Mouse (Mus musculus): Measurements from ENCODE around the gene Pcyox1.

The Pcyox1 gene

GRCm38 (mm10) chr6:86396581-86397256, at the start of gene Pcyox1:
Pcyox1 (minus strand) TSS chr6:86397154.
- peak; percentile 91 for DNase-seq (ENCODE audit: extremely low read depth, insufficient read length, low spot score)

GRCm38 (mm10) chr6:86445551-86445950, 48.6 kb upstream of the Pcyox1 start:
- DNase-seq (ENCODE audit: extremely low read depth, insufficient read length, low spot score) = no peak

- no peak for DNase-seq (ENCODE audit: extremely low read depth, insufficient read length, low spot score)
Measured at GRCm38 (mm10) chr6:86441571-86441970, 44.6 kb upstream of the Pcyox1 start.

GRCm38 (mm10) chr6:86439531-86439930, 42.6 kb upstream of the Pcyox1 start:
- no peak for DNase-seq (ENCODE audit: extremely low read depth, insufficient read length, low spot score)

GRCm38 (mm10) chr6:86439119-86439496, 42.2 kb upstream of the Pcyox1 start:
- no peak for DNase-seq (ENCODE audit: extremely low read depth, insufficient read length, low spot score)

GRCm38 (mm10) chr6:86438272-86439118, 41.5 kb upstream of the Pcyox1 start, which contains the start of gene C87436:
C87436 (plus strand) TSS chr6:86438374.
- peak; percentile 96 for DNase-seq (ENCODE audit: extremely low read depth, insufficient read length, low spot score)

- no peak for DNase-seq (ENCODE audit: extremely low read depth, insufficient read length, low spot score)
Measured at GRCm38 (mm10) chr6:86437711-86438110, 40.8 kb upstream of the Pcyox1 start.

GRCm38 (mm10) chr6:86433696-86434095, 36.7 kb upstream of the Pcyox1 start:
- DNase-seq (ENCODE audit: extremely low read depth, insufficient read length, low spot score) = no peak

- DNase-seq (ENCODE audit: extremely low read depth, insufficient read length, low spot score) = no peak
Measured at GRCm38 (mm10) chr6:86431531-86431930, 34.6 kb upstream of the Pcyox1 start.

- DNase-seq (ENCODE audit: extremely low read depth, insufficient read length, low spot score) = no peak
Measured at GRCm38 (mm10) chr6:86426358-86426757, 29.4 kb upstream of the Pcyox1 start, which contains the start of gene Gm44790. Gm44790 (plus strand) TSS chr6:86426658.

GRCm38 (mm10) chr6:86420491-86420890, 23.5 kb upstream of the Pcyox1 start:
- DNase-seq (ENCODE audit: extremely low read depth, insufficient read length, low spot score) = no peak

- DNase-seq (ENCODE audit: extremely low read depth, insufficient read length, low spot score) = no peak
Measured at GRCm38 (mm10) chr6:86419239-86419638, 22.3 kb upstream of the Pcyox1 start.

GRCm38 (mm10) chr6:86418711-86419110, 21.8 kb upstream of the Pcyox1 start:
- DNase-seq (ENCODE audit: extremely low read depth, insufficient read length, low spot score) = no peak

- DNase-seq (ENCODE audit: extremely low read depth, insufficient read length, low spot score) = no peak
Measured at GRCm38 (mm10) chr6:86406306-86406705, 9.4 kb upstream of the Pcyox1 start.

GRCm38 (mm10) chr6:86404996-86405395, 8.0 kb upstream of the Pcyox1 start:
- no peak for DNase-seq (ENCODE audit: extremely low read depth, insufficient read length, low spot score)

- peak; percentile 94 for DNase-seq (ENCODE audit: extremely low read depth, insufficient read length, low spot score)
Measured at GRCm38 (mm10) chr6:86404100-86404861, 7.3 kb upstream of the Pcyox1 start, which contains the start of gene Tia1. Tia1 (plus strand) TSS chr6:86404219.

GRCm38 (mm10) chr6:86403728-86404099, 6.8 kb upstream of the Pcyox1 start:
- DNase-seq (ENCODE audit: extremely low read depth, insufficient read length, low spot score) = no peak

- DNase-seq (ENCODE audit: extremely low read depth, insufficient read length, low spot score) = no peak
Measured at GRCm38 (mm10) chr6:86402681-86403607, 6.0 kb upstream of the Pcyox1 start.

GRCm38 (mm10) chr6:86400972-86401371, 4.0 kb upstream of the Pcyox1 start:
- peak; percentile 63 for DNase-seq (ENCODE audit: extremely low read depth, insufficient read length, low spot score)

GRCm38 (mm10) chr6:86399995-86400394, 3.0 kb upstream of the Pcyox1 start:
- DNase-seq (ENCODE audit: extremely low read depth, insufficient read length, low spot score) = no peak

Data from 3134 (cell line).